Mouse (Mus musculus): ENCODE data around the gene Tubb5. TPM values are rescaled to one million over a fixed set of nuclear protein-coding genes. Genes with fewer than 3 reads are reported as not detected.

The Tubb5 gene
- polyA plus RNA-seq, 1 experiment from 2014 or later: 567 TPM

DNA sequence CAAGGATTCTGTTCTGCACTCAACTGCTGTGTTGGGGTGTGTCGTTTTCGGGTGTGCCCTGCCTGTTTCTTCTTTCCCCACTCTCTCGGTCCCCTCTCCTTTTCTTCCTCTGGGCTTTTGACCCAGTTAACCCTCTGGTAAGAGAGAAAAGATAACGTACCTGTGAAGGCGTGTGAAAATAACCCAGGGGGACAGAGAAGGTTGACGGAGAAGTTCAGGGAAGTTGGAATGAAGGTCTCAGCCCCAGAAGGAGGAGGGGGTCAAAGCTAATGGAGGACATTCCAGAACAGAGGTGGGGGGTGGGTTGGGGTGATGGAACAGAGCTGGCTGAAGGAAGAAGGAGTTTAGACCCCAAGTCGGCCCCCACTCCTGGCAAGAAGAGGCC, 30.8 kb upstream of the Tubb5 start:
- H3K9ac ChIP-seq: peak overlapping the region; percentile 81
- H3K4me3 ChIP-seq: peak overlapping the region; percentile 77
- peaks cover 70% of the 10 kb centered on the region for H3K4me1 ChIP-seq (replicated peaks)
- H3K4me2 ChIP-seq: peak overlapping the region; percentile 94
- 0 out of 2 replicates have a peak, but pooled peaks cover 4% of the 10 kb centered on the region for H3K36me3 ChIP-seq
- under 1% methylated on average over 7 of the region's 7 CpGs for WGBS
- H3K9me3 ChIP-seq (replicated peaks): no peaks in the 10 kb centered on the region
- no peak for ATAC-seq (replicated peaks; ENCODE audit: insufficient number of reproducible peaks, insufficient read depth, low FRiP score, low read depth)
- peak overlapping the region; percentile 99 for H3K27ac ChIP-seq
- no peaks in the 10 kb centered on the region for H3K27me3 ChIP-seq

DNA sequence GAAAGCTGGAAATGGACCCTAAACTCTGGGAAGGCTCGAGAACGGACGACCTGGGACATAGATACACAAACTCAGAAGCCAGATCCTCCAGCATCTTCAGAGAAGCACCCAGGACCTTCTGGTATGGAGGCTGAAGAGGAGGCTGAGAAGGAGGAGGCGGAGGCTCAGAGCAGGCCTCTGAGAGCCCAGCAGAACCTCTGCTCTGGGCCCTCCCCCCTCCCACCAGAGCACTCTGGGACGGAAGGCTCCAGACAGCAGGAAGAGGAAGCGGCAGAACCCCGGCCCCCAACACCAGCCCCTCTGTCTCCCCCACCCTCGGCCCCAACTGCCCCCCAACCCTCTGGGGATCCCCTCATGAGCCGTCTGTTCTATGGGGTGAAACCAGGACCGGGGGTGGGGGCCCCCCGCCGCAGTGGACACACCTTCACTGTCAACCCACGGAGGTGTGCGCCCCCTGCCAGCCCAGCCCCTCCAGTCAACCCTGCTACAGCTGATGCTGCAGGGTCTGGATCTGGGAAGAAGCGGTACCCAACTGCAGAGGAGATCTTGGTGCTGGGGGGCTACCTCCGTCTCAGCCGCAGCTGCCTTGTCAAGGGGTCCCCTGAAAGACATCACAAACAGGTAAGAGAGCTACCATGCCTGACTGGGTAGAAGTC, 30.2 kb upstream of the Tubb5 start:
- no peak for ATAC-seq (replicated peaks; ENCODE audit: insufficient number of reproducible peaks, insufficient read depth, low FRiP score, low read depth)
- peak overlapping the region; percentile 94 for H3K4me2 ChIP-seq
- H3K27me3 ChIP-seq: no peaks in the 10 kb centered on the region
- peak overlapping the region; percentile 77 for H3K4me3 ChIP-seq
- H3K9ac ChIP-seq: peak overlapping the region; percentile 81
- peaks cover 66% of the 10 kb centered on the region for H3K4me1 ChIP-seq (replicated peaks)
- 0 out of 2 replicates have a peak, but pooled peaks cover 4% of the 10 kb centered on the region for H3K36me3 ChIP-seq
- WGBS: 17% methylated on average over 17 of the region's 17 CpGs
- no peaks in the 10 kb centered on the region for H3K9me3 ChIP-seq (replicated peaks)
- H3K27ac ChIP-seq: peak overlapping the region; percentile 99

DNA sequence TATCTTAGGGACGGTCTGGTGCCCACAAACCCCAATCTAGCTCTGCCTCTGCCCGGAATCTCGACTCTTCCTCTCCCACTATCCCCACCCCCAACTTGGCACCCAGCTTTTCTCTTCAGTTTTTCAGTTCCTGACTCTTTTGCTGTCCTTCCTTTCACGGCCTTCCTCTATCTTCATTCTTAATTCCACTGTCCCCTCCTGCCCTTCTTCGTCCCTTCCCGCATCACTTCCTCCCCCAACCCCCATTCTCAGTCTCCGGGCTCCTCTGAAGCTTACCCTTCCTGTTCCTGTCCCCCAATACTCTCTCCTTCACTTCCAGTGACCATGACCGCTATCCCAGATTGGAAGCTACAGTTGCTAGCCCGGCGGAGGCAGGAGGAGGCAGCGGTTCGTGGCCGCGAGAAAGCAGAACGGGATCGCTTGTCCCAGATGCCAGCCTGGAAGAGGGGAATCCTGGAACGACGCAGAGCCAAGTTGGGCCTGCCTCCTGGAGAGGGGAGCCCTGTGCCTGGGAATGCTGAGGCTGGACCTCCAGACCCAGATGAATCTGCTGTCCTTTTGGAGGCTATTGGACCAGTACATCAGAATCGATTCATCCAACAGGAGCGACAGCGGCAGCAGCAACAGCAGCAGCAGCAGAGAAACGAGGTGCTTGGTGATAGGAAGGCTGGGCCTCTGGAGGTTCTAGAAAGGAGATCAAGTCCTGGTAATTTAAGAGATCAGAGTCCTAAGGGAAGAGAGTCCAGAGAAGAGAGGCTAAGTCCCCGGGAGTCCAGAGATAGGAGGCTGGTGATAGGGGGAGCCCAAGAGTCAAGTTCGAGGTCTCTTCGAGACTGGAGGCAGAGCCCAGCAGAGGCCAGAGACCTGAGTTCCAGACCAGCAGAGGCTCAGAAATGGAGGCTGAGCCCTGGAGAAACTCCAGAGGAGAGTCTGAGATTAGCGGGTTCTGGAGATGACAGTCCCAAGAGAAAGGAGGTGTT, 29.1 kb upstream of the Tubb5 start:
- H3K4me1 ChIP-seq (replicated peaks): peaks cover 58% of the 10 kb centered on the region
- H3K27me3 ChIP-seq: no peaks in the 10 kb centered on the region
- H3K9ac ChIP-seq: peak overlapping the region; percentile 81
- no peak for ATAC-seq (replicated peaks; ENCODE audit: insufficient number of reproducible peaks, insufficient read depth, low FRiP score, low read depth)
- WGBS: 7% methylated on average over 26 of the region's 26 CpGs
- peak overlapping the region; percentile 77 for H3K4me3 ChIP-seq
- H3K4me2 ChIP-seq: peak overlapping the region; percentile 94
- no peaks in the 10 kb centered on the region for H3K9me3 ChIP-seq (replicated peaks)
- H3K36me3 ChIP-seq: no peaks in the 10 kb centered on the region
- H3K27ac ChIP-seq: peak overlapping the region; percentile 99

DNA sequence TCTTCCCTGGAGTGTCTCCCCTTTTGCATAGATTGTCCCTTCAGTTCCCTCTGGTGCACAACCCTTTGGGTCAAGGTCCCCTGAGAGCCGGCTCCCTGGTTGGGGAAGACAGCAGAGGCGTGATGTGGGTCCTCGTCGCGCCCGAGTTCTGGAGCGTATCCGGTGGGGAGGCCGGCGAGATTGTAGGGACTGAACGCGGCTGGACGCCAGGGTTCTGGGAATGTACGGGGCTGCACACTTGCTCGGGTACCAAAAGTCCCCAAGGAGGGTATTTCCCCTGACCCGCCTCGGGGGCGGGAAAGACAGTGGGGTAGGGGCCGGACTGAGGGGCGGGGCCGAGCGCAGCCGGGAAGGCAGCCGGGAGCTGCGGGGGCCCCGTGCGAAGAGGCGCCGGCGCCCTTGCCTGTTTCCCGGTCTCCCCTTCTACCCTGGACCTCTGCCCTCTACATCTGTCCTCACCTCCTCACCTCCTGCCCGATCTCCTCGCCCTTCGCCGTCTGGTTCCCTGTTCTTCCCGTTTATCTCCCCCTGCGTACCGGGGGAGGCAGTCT, 28.2 kb upstream of the Tubb5 start:
- Histone ChIP-seq H3K27ac (peak overlapping the region; percentile 99), H3K4me3 (peak overlapping the region; percentile 77), H3K36me3 (no peaks in the 10 kb centered on the region), H3K9me3 (replicated peaks) (no peaks in the 10 kb centered on the region), H3K4me1 (replicated peaks) (peaks cover 54% of the 10 kb centered on the region), H3K27me3 (no peaks in the 10 kb centered on the region), H3K9ac (peak overlapping the region; percentile 81), H3K4me2 (peak overlapping the region; percentile 94)
- peak; percentile 61 for ATAC-seq (replicated peaks; ENCODE audit: insufficient number of reproducible peaks, insufficient read depth, low FRiP score, low read depth)
- WGBS: under 1% methylated on average over 37 of the region's 38 CpGs

DNA sequence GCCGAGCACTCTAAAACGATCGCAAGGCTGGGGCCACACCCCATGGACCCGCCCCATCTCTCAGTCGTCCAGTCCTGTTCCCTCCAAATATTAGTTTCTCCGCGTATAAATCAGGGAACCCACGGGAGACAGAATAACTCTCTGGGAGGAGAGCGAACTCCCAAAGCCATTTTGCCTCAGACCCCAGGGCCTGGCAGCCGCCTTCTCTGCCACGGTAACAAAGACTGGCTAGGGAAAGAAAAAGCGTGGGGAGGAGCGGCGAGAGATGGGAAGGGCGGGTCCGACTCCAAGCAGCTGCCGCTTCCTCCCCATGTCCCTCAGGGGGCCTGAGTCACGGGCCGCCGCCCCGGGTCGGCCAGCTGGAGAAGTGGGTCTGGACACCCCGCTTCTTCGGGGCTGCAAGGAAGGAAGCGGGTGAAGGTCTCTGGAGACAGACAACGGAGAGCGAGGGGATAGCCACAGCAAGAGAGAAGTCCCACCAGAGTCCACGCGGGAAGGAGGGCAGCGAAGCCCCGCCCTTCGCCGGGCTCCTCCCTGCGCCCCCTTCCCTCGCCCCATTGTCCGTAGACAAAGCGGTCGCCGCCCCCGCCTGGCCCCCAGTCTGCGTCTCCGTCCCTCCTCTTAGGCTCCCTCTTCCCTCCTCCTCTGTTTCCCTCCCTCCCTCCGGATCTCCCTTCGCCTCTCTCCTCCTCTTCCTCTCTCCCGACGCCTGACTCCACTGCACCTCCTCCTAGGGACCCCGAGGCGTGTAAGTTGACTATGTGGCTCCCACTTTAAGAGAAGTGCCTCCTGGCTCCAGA, 27.6 kb upstream of the Tubb5 start, which contains the start of gene Ppp1r18:
Gene Ppp1r18 (plus strand): TSS at position 113 of the 800 bp plus-strand sequence.
- Histone ChIP-seq H3K27ac (peak within 1 kb of the TSS; percentile 99), H3K4me1 (replicated peaks) (peaks cover 50% of the 10 kb centered on the region), H3K4me3 (peak within 1 kb of the TSS; percentile 77), H3K36me3 (no peaks in the 10 kb centered on the region), H3K9ac (peak within 1 kb of the TSS; percentile 81), H3K4me2 (peak within 1 kb of the TSS; percentile 94), H3K9me3 (replicated peaks) (no peaks in the 10 kb centered on the region), H3K27me3 (no peaks in the 10 kb centered on the region)
- ATAC-seq (replicated peaks; ENCODE audit: insufficient number of reproducible peaks, insufficient read depth, low FRiP score, low read depth): peak; percentile 73
- under 1% methylated on average over 48 of the region's 48 CpGs for WGBS

DNA sequence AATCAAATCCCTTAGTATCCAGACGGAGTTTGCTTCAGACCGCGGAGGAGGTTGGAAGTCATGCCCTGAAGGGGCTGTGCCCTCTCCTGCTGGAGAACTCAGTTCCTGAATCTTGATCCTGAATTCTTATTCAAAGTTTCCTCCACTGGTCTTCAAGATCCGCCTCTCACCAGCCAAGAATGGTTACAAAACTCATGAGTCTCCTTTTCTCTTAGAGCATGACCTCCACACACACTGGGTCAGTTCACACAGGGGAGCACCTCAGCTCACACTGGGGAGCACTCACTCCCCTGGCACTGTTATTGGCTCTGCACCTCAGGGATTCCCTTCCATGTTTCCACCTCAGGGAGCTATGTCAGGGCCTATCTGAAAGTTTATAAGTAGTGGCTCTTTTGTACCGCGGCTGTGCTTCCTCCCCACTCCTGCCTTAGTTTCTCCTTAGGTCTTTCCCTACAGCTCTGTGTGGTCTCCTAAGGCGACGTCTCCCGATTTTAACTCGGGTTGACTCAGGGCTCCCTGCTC, 26.8 kb upstream of the Tubb5 start:
- no peaks in the 10 kb centered on the region for H3K9me3 ChIP-seq (replicated peaks)
- no peaks in the 10 kb centered on the region for H3K27me3 ChIP-seq
- peak overlapping the region; percentile 81 for H3K9ac ChIP-seq
- no peak for ATAC-seq (replicated peaks; ENCODE audit: insufficient number of reproducible peaks, insufficient read depth, low FRiP score, low read depth)
- H3K27ac ChIP-seq: peak overlapping the region; percentile 99
- peaks cover 46% of the 10 kb centered on the region for H3K4me1 ChIP-seq (replicated peaks)
- peak overlapping the region; percentile 94 for H3K4me2 ChIP-seq
- no peaks in the 10 kb centered on the region for H3K36me3 ChIP-seq
- 30% methylated on average over 10 of the region's 10 CpGs for WGBS
- peak overlapping the region; percentile 77 for H3K4me3 ChIP-seq

DNA sequence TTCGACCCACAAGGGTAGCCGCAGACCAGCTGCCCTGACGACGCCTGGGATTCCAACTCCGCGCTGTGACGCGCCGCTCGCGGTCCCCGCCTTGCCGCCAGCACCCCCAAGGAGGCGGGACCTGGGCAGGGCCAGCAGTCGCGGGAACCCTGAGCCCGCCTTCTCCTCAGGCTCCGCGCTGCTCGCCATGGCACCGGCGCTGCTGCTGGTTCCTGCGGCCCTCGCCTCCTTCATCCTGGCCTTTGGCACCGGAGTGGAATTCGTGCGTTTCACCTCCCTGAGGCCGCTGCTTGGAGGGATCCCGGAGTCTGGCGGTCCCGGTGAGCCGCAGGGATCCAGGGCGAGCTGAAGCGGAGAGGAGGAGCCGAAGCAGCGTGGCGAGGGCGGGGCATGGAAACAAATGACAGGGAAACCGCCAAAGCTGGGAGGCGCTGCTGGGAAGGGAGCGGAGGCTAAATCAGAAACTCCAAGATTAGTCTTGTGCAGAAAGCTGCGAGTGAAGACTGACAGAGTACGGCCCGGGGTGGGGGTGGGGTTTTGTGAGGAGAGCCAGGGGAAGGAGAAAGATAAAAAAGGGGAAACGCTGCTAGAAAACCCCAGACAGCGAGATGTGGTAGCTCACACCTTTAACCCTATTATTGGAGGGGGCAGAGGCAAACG, 23.2 kb upstream of the Tubb5 start, which contains the start of gene Nrm:
Gene Nrm (plus strand): TSS at position 121 of the 660 bp plus-strand sequence.
- Histone ChIP-seq H3K36me3 (peaks cover 18% of the 10 kb centered on the region), H3K27me3 (no peaks in the 10 kb centered on the region), H3K4me1 (replicated peaks) (peaks cover 15% of the 10 kb centered on the region), H3K9me3 (replicated peaks) (no peaks in the 10 kb centered on the region), H3K9ac (peak within 1 kb of the TSS; percentile 70), H3K4me3 (peak within 1 kb of the TSS; percentile 72), H3K4me2 (peak within 1 kb of the TSS; percentile 68), H3K27ac (peak within 1 kb of the TSS; percentile 94)
- peak; percentile 89 for ATAC-seq (replicated peaks; ENCODE audit: insufficient number of reproducible peaks, insufficient read depth, low FRiP score, low read depth)
- WGBS: under 1% methylated on average over 47 of the region's 47 CpGs

DNA sequence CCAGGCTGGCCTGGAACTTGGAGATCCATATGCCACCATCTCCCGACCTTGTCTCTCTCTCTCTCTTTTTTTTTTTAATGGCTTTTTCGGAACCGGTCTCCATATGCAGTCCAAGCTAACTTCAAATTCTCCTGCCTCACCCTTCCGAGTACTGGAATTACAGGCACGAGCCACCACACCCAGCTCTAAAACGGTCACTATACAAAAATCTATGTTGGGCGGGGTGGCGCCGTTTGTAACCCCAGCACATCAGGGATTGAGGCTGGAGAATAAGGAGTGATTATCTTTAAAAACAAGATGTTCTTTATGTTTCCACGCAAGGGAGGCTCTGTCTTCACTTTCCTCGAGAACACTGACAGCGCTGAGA, 22.7 kb upstream of the Tubb5 start:
- peaks cover 15% of the 10 kb centered on the region for H3K4me1 ChIP-seq (replicated peaks)
- H3K4me3 ChIP-seq: peak overlapping the region; percentile 72
- H3K36me3 ChIP-seq: peaks cover 18% of the 10 kb centered on the region
- H3K27me3 ChIP-seq: no peaks in the 10 kb centered on the region
- H3K9me3 ChIP-seq (replicated peaks): no peaks in the 10 kb centered on the region
- no peak for ATAC-seq (replicated peaks; ENCODE audit: insufficient number of reproducible peaks, insufficient read depth, low FRiP score, low read depth)
- peak overlapping the region; percentile 94 for H3K27ac ChIP-seq
- H3K4me2 ChIP-seq: peak overlapping the region; percentile 68
- 4% methylated on average over 12 of the region's 12 CpGs for WGBS
- peak overlapping the region; percentile 70 for H3K9ac ChIP-seq

DNA sequence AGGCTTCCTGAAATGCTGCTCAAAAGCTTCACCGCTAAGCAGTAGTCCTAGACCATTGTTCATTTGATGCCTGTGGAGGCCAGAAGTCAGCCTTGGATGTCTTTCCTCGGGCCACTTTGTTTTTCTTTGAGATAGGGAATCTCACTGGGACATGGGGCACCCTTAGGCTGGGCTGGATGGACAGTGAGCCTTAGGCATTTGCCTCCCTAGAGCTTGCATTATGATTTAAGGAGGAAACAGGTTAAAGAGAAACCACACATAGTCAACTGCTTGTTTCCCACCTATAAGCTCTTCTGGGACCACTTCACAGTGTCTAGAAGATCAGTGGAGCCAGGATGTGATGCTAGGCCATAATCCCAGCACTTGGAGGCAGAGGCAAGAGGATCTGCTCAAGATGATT, 21.7 kb upstream of the Tubb5 start:
- WGBS: 44% methylated on average over 2 of the region's 2 CpGs

DNA sequence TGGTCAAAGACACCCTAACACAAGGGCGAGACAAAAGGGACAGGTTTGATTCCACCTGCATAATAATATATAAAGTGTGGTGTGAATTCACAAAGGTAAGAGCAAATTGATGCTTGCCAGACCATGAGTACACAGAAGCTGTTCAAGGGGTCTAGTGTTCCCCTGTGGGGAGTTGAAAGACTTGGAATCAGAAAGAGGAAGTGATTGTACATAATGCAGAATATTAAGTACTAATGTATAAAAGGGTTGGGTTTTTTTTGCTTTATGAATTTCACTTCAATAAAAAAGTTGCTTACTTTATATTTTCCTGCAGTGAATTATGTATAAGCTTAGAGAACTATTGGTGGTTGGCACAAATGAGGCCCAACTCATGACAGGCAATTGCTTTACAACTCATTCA, 21.3 kb upstream of the Tubb5 start:
- no peak overlapping the region for H3K9ac ChIP-seq
- H3K4me2 ChIP-seq: no peak overlapping the region
- peaks cover 8% of the 10 kb centered on the region for H3K4me1 ChIP-seq (replicated peaks)
- no peaks in the 10 kb centered on the region for H3K27me3 ChIP-seq
- no peak overlapping the region for H3K4me3 ChIP-seq
- peaks cover 19% of the 10 kb centered on the region for H3K36me3 ChIP-seq
- no peak for ATAC-seq (replicated peaks; ENCODE audit: insufficient number of reproducible peaks, insufficient read depth, low FRiP score, low read depth)
- no peaks in the 10 kb centered on the region for H3K9me3 ChIP-seq (replicated peaks)
- no peak overlapping the region for H3K27ac ChIP-seq
- 98% methylated on average over 1 of the region's 1 CpGs for WGBS

More for the DNA sequence above, 21.7 kb upstream of the Tubb5 start:
- H3K9ac ChIP-seq: no peak overlapping the region
- no peak overlapping the region for H3K4me2 ChIP-seq
- H3K4me1 ChIP-seq (replicated peaks): peaks cover 11% of the 10 kb centered on the region
- no peak overlapping the region for H3K27ac ChIP-seq
- no peak for ATAC-seq (replicated peaks; ENCODE audit: insufficient number of reproducible peaks, insufficient read depth, low FRiP score, low read depth)
- H3K9me3 ChIP-seq (replicated peaks): no peaks in the 10 kb centered on the region
- H3K4me3 ChIP-seq: no peak overlapping the region
- no peaks in the 10 kb centered on the region for H3K27me3 ChIP-seq
- peaks cover 18% of the 10 kb centered on the region for H3K36me3 ChIP-seq

Data from heart, embryonic 15.5 days (tissue).